Mouse (Mus musculus) hindbrain, embryonic 16.5 days (tissue): ENCODE data around the gene Caskin1. TPM values are rescaled to one million over a fixed set of nuclear protein-coding genes. Genes with fewer than 3 reads are reported as not detected.

Source experiments
- ATAC-seq: fragments of 200-750 bp; cut with Nextera tagmentation; 2 replicates; pipeline ENCODE4 v1.8.0; 2017; ENCODE audit warnings: moderate TSS enrichment, moderate library complexity
- H3K27ac ChIP-seq: fragments of 300-500 bp; sonication (generic); 2 replicates; pipeline ENCODE4 v1.5.1; 2014; ENCODE audit warnings: low read depth, mild to moderate bottlenecking, control low read depth, low read length, moderate library complexity
- H3K27me3 ChIP-seq: fragments of 300-500 bp; sonication (generic); replicated peaks from 2 replicates; pipeline ENCODE4 v1.6.1; 2014; ENCODE audit warnings: low read length; ENCODE audit not compliant: control insufficient read depth, insufficient read depth
- H3K36me3 ChIP-seq: fragments of 300-500 bp; sonication (generic); 2 replicates; pipeline ENCODE4 v1.6.1; 2014; ENCODE audit warnings: mild to moderate bottlenecking, low read length, moderate library complexity, mixed read lengths; ENCODE audit not compliant: control insufficient read depth, insufficient read depth
- H3K4me1 ChIP-seq: fragments of 300-500 bp; sonication (generic); 2 replicates; pipeline ENCODE4 v1.6.1; 2014; ENCODE audit warnings: low read depth, low read length; ENCODE audit not compliant: control insufficient read depth, insufficient read depth
- H3K4me2 ChIP-seq: fragments of 300-500 bp; sonication (generic); 2 replicates; pipeline ENCODE4 v1.6.1; 2014; ENCODE audit warnings: mild to moderate bottlenecking, low read length, control low read depth, moderate library complexity
- H3K4me3 ChIP-seq: fragments of 300-500 bp; sonication (generic); 2 replicates; pipeline ENCODE4 v1.5.1; 2014; ENCODE audit warnings: mild to moderate bottlenecking, low read length, control low read depth, moderate library complexity
- H3K9ac ChIP-seq: fragments of 300-500 bp; sonication (generic); 2 replicates; pipeline ENCODE4 v1.6.1; 2014; ENCODE audit warnings: low read depth, mild to moderate bottlenecking, control low read depth, low read length, moderate library complexity
- H3K9me3 ChIP-seq: fragments of 300-500 bp; sonication (generic); 2 replicates; pipeline ENCODE4 v1.6.1; 2014; ENCODE audit warnings: mild to moderate bottlenecking, low read length, moderate library complexity; ENCODE audit not compliant: control insufficient read depth
- WGBS: fragments of 180-500 bp; shearing (Covaris S2); extraction: QIAGEN DNeasy Blood & Tissue Kit; methylation state at CpG from one replicate; pipeline ENCODE4 v1.1.7; 2014; 5-methylcytosine and 5-hydroxymethylcytosine counted together
- polyA plus RNA-seq: library from polyadenylated mRNA; unstranded; fragments of >200 nt; fragmentation: Nextera tagmentation; extraction: Ambion mirVana; gene quantifications from 2 replicates; pipeline ENCODE4 v1.2.1, GENCODE M21; 2015

Gene Caskin1
- polyA plus RNA-seq, 1 experiment from 2014 or later, result 43.6 TPM

GRCm38 (mm10) chr17:24485090-24485860, 3.1 kb upstream of the Caskin1 start:
- Histone ChIP-seq H3K27ac (peak overlapping the region; percentile 64), H3K9me3 (no peaks in the 10 kb centered on the region), H3K27me3 (no peaks in the 10 kb centered on the region), H3K4me1 (peaks cover 19% of the 10 kb centered on the region), H3K4me3 (no peak overlapping the region; the same call in 1 of the 2 replicates), H3K36me3 (no peaks in the 10 kb centered on the region), H3K9ac (peak overlapping the region; percentile 50), H3K4me2 (no peak overlapping the region)
- 0 out of 2 replicates have a peak, but pooled peaks have one; percentile 8 for ATAC-seq
- 43% methylated on average over 11 of the region's 11 CpGs for WGBS

GRCm38 (mm10) chr17:24488662-24489264, 362 bp downstream of the Caskin1 start:
- Histone ChIP-seq H3K4me3 (peak overlapping the region; percentile 69), H3K9me3 (no peaks in the 10 kb centered on the region), H3K27ac (peak overlapping the region; percentile 94), H3K27me3 (no peaks in the 10 kb centered on the region), H3K4me1 (peaks cover 29% of the 10 kb centered on the region), H3K4me2 (peak overlapping the region; percentile 83), H3K36me3 (no peaks in the 10 kb centered on the region), H3K9ac (peak overlapping the region; percentile 84)
- peak; percentile 76 for ATAC-seq
- under 1% methylated on average over 48 of the region's 81 CpGs for WGBS

GRCm38 (mm10) chr17:24489265-24490030, 1.0 kb downstream of the Caskin1 start:
- H3K9ac ChIP-seq, result peak overlapping the region; percentile 84
- peak overlapping the region; percentile 83 for H3K4me2 ChIP-seq
- peaks cover 29% of the 10 kb centered on the region for H3K4me1 ChIP-seq
- H3K9me3 ChIP-seq, result no peaks in the 10 kb centered on the region
- H3K27me3 ChIP-seq, result no peaks in the 10 kb centered on the region
- peak overlapping the region; percentile 69 for H3K4me3 ChIP-seq
- H3K27ac ChIP-seq, result peak overlapping the region; percentile 94
- peak; percentile 55 for ATAC-seq
- H3K36me3 ChIP-seq, result no peaks in the 10 kb centered on the region
- 13% methylated on average over 19 of the region's 19 CpGs for WGBS

GRCm38 (mm10) chr17:24490399-24490798, 2.0 kb downstream of the Caskin1 start:
- 55% methylated on average over 4 of the region's 4 CpGs for WGBS

GRCm38 (mm10) chr17:24494627-24495335, 6.4 kb downstream of the Caskin1 start:
- Histone ChIP-seq H3K27me3 (no peaks in the 10 kb centered on the region), H3K4me2 (no peak overlapping the region), H3K9me3 (no peaks in the 10 kb centered on the region), H3K27ac (peak overlapping the region; percentile 9), H3K36me3 (peaks cover 26% of the 10 kb centered on the region), H3K4me1 (peaks cover 18% of the 10 kb centered on the region), H3K9ac (no peak overlapping the region), H3K4me3 (no peak overlapping the region)
- 41% methylated on average over 2 of the region's 2 CpGs for WGBS
- ATAC-seq, result peak; percentile 82

More at GRCm38 (mm10) chr17:24490399-24490798, 2.0 kb downstream of the Caskin1 start:
- H3K27ac ChIP-seq, result peak overlapping the region; percentile 94; the same call in 1 of the 2 replicates
- peak overlapping the region; percentile 24; the same call in 1 of the 2 replicates for H3K9ac ChIP-seq
- ATAC-seq, result no peak
- H3K4me3 ChIP-seq, result peak overlapping the region; percentile 69
- H3K27me3 ChIP-seq, result no peaks in the 10 kb centered on the region
- H3K4me2 ChIP-seq, result peak overlapping the region; percentile 83
- H3K36me3 ChIP-seq, result no peaks in the 10 kb centered on the region
- peaks cover 28% of the 10 kb centered on the region for H3K4me1 ChIP-seq
- no peaks in the 10 kb centered on the region for H3K9me3 ChIP-seq

- Histone ChIP-seq H3K36me3 (peaks cover 29% of the 10 kb centered on the region), H3K9me3 (no peaks in the 10 kb centered on the region), H3K4me2 (no peak overlapping the region), H3K4me3 (no peak overlapping the region), H3K4me1 (peaks cover 11% of the 10 kb centered on the region), H3K27me3 (no peaks in the 10 kb centered on the region), H3K27ac (peak overlapping the region; percentile 9), H3K9ac (no peak overlapping the region)
- ATAC-seq, result peak; percentile 11; the same call in 1 of the 2 replicates
- WGBS, result 79% methylated on average over 3 of the region's 3 CpGs
These were observed 7.0 kb downstream of the Caskin1 start for GRCm38 (mm10) chr17:24495443-24495842.

- H3K4me1 ChIP-seq, result peaks cover 5% of the 10 kb centered on the region
- H3K4me3 ChIP-seq, result no peak overlapping the region
- 88% methylated on average over 1 of the region's 1 CpGs for WGBS
- H3K27me3 ChIP-seq, result no peaks in the 10 kb centered on the region
- H3K36me3 ChIP-seq, result peaks cover 35% of the 10 kb centered on the region
- H3K27ac ChIP-seq, result no peak overlapping the region
- H3K9ac ChIP-seq, result no peak overlapping the region
- no peak for ATAC-seq
- H3K9me3 ChIP-seq, result no peaks in the 10 kb centered on the region
- H3K4me2 ChIP-seq, result no peak overlapping the region
These were observed 7.6 kb downstream of the Caskin1 start for GRCm38 (mm10) chr17:24496026-24496425.

GRCm38 (mm10) chr17:24502208-24502607, 13.8 kb downstream of the Caskin1 start:
- H3K4me3 ChIP-seq, result no peak overlapping the region
- H3K9me3 ChIP-seq, result no peaks in the 10 kb centered on the region
- H3K36me3 ChIP-seq, result peaks cover 70% of the 10 kb centered on the region
- H3K4me1 ChIP-seq, result peaks cover 3% of the 10 kb centered on the region; the same call in 1 of the 2 replicates
- H3K9ac ChIP-seq, result no peak overlapping the region
- 49% methylated on average over 11 of the region's 11 CpGs for WGBS
- no peak for ATAC-seq
- H3K27me3 ChIP-seq, result no peaks in the 10 kb centered on the region
- H3K27ac ChIP-seq, result no peak overlapping the region
- no peak overlapping the region for H3K4me2 ChIP-seq
